Mouse (Mus musculus): ENCODE measurements around the gene Ripply3.

Ripply3 gene

DNA sequence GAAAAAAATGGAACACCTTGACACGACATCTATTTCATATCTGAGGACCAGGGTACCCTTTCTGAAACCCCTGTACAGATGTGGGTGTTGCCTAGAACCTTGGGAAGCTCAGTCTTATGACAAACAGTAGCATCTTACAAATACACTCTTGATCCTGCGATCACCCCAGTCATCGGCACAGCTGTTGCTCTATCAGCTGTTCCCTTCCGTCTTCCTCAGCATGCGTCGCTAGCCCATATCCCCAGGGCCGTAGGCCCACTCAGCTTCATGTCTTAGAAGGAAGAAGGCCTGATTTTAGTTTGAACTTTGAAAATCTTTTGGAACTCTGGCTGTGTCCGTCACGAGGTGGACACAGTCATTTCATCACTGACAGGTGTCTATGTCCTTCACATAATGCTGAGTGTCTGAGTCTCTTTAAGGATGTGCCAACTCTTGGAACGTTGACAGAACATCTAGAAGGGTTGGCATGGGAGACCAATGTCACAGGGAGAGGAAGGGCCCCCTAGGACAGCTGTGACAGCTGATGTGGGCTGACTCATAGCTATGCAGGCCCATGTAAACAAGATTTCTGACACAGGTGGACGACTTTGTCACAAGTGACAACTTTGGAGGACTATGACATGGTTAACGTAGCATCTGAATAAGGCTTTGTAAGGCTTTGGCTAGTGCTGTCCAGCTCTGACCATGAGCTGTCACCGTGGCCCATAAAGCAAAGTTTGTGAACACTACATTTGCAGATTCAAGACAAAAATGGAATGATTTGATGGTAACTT lies 32.5 kb downstream of the Ripply3 start:
- no peak for DNase-seq

DNA sequence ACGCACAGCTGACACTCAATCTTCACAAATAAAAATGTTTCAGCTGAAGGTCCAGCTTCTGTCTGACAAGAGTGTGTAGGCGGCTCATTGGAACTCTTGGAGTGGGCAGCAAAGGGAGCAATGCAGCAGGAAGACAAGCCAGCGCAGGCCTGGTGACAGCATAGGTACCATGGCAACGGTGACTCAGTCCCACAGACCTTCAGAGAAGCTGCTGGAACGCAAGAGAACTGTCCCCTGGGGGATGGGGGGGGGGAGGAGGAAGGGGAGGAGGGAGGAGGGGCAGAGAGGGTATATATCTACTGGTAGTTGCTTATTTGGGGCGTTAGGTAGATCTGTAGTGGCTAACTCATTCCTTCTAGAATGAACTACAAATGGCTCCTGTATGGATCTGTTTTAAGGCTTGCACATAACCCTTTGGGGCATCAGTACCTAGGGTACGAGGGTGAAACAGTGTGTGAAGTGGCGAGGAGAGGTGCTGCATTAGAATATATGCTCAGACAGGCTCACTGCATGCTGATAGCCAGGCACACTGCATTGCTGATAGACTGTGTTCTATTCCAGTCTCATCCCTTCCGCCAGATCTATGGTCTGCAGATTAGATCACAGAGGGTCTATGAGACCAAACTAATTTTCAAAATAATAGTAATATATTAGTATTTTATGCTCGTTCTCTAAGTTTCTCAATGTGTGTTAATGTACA lies 34.1 kb downstream of the Ripply3 start:
- DNase-seq, result peak; percentile 40

GRCm38 (mm10) chr16:94363814-94364213 lies 35.6 kb downstream of the Ripply3 start:
- DNase-seq, result no peak

DNA sequence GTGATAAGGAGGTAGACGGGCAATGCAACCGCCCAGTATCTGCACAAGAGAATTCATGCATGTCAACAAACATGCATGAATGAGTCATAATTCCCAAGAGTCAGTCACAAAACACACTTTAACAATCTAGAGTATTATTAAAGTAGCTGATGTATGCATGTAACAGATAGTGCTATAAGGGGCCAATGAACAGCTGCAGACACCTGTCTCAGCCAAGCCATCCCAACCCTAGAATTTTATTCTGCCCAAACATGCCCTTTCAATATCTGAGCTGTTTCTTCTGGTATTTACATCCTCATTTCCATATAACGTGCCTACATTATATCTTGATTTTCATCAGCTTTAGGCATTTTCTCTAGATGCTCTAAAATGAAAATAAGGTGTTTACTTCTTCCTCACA lies 37.2 kb downstream of the Ripply3 start:
- no peak for DNase-seq

DNA sequence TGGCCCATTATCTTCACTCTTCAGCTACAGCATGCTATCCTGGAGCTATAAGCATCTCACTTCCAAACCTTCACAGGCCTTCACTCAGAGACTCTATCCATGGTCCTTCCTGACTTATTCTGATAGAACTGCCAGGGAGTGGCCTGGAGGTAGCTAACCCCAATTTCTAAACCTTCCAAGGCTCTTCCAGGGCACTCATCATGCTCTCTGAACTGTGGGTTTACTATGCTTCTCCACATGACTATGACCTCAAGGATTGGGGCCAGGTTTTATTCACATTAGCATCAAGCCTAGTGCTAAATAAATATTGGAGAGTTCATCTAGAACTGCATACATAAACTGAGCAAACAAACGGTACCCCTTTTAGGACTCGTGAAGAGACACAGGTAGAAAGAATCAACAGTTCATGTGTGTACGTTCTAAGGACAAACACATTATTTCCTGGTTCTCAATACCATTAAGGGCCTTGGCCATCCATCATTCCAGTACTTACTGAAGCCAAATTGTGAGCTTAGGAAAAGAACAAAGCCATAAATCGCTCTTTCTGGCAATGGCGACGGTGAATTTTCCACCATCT lies 41.5 kb downstream of the Ripply3 start:
- peak; percentile 8 for DNase-seq

DNA sequence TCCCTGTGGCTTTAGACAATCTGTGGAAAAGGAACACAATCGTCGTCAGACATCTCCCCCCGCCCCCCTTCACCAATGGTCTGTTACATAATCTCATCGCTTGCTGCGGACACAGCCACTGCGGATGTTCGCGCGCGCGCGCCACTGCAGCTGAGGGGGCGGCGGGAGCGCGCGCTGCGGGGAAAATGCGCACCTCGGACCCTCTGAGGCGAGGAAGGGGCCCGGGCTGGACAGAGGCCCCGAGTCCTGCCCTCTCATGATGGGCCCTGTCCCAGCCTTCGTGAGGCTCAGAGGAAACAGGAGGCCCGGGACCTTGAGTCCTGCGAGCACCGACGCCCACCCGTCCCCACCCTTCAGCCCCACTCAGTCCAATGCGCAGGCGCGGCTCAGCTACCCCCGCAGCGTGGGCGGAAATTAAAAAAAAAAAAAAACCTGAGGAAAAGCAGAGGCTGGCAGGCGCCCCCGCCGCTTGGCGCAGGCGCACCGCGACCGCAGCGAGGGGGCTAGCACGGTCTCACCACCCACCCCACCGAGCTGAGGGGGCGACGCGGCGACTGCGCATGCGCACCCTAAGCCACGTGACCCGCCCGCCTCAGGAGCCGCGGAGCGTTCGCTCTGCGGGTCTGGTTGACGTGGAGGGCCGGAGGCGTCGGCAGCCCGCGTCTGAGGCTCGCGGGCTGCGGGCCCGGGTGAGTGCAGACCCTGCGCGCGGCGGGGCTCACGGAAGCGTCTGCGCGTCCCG lies 42.1 kb downstream of the Ripply3 start, which contains the start of gene Ttc3:
Gene Ttc3, plus strand, starts transcription at position 446 of the 742 bp plus-strand sequence.
- peak; percentile 90 for DNase-seq

DNA sequence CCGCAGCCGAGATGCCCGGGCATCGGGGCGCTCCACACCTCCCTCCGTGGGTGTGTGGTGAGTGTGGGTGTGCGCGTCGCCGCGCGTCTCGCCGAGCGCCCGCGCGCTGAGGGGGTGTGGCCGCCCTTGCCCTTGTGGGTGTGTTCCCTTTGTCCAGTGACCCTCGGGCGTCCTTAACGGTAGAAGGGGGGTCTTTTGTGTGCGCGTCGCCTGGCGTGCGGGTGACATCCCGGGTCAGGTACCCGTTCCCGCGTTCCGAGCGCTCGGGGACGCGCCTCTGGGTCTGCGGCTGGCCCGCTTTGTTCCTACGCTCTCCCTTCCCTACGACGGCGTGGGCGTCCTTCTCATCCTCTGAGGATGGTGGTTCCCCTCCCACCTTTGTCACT lies 42.7 kb downstream of the Ripply3 start:
- peak; percentile 79 for DNase-seq

DNA sequence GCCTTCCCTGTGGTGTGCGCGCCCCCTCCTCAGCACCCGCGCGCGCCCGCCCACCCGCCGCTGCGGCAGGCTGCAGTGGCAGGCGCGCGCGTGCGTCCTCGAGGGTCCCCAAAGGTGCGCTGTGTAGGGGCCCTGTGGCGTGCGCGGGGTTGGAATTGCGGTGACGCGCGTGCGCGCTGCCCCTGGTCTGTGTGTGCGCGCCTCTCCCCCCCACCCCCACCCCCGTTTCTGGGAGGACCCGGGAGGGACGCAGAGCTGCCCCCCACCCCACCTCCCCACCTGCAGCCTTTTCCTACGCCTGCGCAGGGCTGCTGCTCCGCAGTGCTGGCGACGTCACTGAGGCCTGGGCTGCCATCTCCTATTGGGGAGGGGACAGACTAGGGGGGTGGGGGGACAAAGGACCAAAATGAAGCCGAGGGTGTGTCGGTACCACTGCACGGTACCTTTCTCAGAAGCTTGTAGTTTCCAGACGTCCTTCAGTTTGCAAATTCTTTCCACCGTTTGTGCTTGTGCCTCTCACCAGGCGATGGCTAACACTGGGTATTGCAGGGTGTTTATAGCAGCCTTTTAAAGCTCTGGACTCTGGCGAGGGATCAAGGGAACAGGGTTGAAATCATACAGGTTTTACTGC lies 43.2 kb downstream of the Ripply3 start, which contains the start of gene Pigp:
Gene Pigp, minus strand, starts transcription at position 542 of the 631 bp plus-strand sequence.
- peak; percentile 56 for DNase-seq

- no peak for DNase-seq
Observed at GRCm38 (mm10) chr16:94379386-94379785, 51.2 kb downstream of the Ripply3 start.

- no peak for DNase-seq
Observed at GRCm38 (mm10) chr16:94383277-94383676, 55.1 kb downstream of the Ripply3 start.

All from lung, postnatal 36 days (tissue).